Mouse (Mus musculus): ENCODE data around the gene Bglap. TPM values are rescaled to one million over a fixed set of nuclear protein-coding genes. Genes with fewer than 3 reads are reported as not detected.

Bglap gene
- not detected for polyA plus RNA-seq (2015; fragmentation: Illumina TruSeq; extraction: RNeasy Lipid Tissue Mini Kit (QIAGEN cat#74804); ENCODE audit: low read depth, low replicate concordance)

GRCm38 (mm10) chr3:88384364-88384763, at the start of gene Bglap:
TSS of gene Bglap (minus strand) at chr3:88384464.

GRCm38 (mm10) chr3:88424605-88425329, 40.5 kb upstream of the Bglap start, which contains the start of gene Slc25a44:
TSS of gene Slc25a44 (minus strand) at chr3:88425139.

GRCm38 (mm10) chr3:88409741-88410644, 25.7 kb upstream of the Bglap start, which contains the start of gene Pmf1:
TSS of gene Pmf1 (minus strand) at chr3:88410331.

DNA sequence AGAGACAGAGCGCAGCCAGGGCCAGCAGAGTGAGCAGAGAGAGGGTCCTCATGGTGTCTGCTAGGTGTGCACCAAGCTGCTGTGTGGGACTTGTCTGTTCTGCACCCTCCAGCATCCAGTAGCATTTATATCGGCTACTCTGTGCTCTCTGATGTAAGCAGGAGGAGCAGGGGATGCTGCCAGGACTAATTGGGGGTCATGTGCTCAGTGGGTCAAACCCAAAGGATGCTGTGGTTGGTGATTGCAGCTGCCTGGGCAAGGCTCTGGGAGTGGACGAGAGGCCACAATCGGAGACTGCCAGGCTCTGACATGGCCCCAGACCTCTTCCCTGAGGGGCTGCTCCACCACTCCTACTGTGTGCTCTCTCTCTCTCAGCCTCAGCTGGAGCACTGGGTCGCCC, 5.7 kb downstream of the Bglap start, which contains the start of gene Bglap2:
TSS of gene Bglap2 (minus strand) at position 101 of the 400 bp plus-strand sequence.

GRCm38 (mm10) chr3:88372643-88373042, 11.6 kb downstream of the Bglap start, which contains the start of gene Bglap3:
TSS of gene Bglap3 (minus strand) at chr3:88372743.

DNA sequence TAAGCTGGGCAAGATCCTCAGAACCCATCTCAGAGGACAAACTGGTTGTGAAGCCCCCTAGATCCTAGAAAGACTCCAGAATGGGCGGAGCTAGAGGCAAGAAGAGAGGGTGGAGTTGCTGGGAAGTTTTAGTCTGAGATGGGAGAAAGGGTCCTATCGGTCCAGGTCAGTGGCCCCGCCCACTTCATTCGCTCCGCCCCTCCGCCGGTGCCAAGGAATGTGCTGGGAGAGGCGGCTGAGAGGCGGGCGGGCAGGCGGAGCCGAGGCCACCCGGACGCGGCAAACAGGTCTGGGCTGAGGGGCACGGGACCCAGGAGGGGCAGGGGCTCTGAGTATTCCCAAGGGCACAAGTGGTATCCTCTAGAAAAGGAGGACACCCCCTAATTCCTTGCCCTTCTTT, 19.9 kb downstream of the Bglap start, which contains the start of gene Paqr6:
TSS of gene Paqr6 (plus strand) at position 248 of the 400 bp plus-strand sequence.

DNA sequence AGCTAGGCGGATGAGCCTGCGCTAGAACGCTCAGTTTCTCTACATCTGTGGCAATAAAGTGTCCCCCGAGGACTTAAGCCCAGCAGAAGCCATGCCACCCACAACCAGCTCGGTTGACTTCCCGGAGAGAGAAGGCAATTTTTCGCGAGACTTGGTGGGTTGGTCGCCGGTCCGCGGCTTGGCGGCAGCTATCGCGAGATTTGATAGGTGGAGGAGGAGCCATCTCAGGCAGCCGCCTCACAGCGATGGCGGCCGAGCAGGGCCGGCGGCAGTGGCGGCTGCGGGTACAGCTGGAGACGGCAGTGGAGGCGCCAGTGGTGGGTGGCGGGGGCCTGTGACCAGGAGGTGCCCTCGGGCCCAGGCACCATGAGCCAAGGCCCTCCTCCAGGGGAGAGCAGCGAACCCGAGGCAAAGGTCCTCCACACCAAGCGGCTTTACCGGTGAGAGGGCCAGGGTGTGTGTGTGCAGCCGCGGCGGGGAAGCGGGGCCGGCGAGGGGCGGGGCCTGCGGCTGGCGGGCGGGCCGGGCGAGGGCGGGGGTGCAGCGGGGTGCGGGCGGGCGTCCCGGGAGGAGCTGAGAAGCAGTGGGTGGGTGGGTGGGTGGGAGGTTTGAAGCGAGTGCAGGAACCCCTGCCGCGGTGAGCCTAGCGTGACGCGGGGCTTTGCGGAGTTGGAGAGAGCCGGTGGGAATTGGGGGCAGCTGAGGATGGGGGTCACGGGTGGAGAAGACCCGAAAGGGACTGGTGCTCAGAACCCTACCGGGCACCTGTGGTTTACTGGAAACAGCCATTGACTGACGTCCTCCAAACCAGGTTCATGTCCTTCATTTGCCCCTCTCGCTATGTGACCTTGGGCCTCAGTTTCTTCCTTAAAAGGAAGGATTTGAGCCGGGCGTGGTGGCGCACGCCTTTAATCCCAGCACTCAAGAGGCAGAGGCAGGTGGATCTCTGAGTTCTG, 47.9 kb downstream of the Bglap start, which contains the start of the genes Tmem79 and Smg5:
TSS of gene Tmem79 (minus strand) at position 91 of the 956 bp plus-strand sequence.
TSS of gene Smg5 (plus strand) at position 203 of the 956 bp plus-strand sequence.

Other genes with a start within 250 kb of the Bglap start
- gene Mef2d, start 242.1 kb downstream of the Bglap start, polyA plus RNA-seq (2015; fragmentation: Illumina TruSeq; extraction: RNeasy Lipid Tissue Mini Kit (QIAGEN cat#74804); ENCODE audit: low read depth, low replicate concordance): 113 TPM
- gene Rhbg, start 129.8 kb downstream of the Bglap start, polyA plus RNA-seq (2015; fragmentation: Illumina TruSeq; extraction: RNeasy Lipid Tissue Mini Kit (QIAGEN cat#74804); ENCODE audit: low read depth, low replicate concordance): not detected
- gene Gm38392, start 97.3 kb downstream of the Bglap start, polyA plus RNA-seq (2015; fragmentation: Illumina TruSeq; extraction: RNeasy Lipid Tissue Mini Kit (QIAGEN cat#74804); ENCODE audit: low read depth, low replicate concordance): not detected
- gene Tsacc, start 87.5 kb downstream of the Bglap start, polyA plus RNA-seq (2015; fragmentation: Illumina TruSeq; extraction: RNeasy Lipid Tissue Mini Kit (QIAGEN cat#74804); ENCODE audit: low read depth, low replicate concordance): 5.0 TPM
- gene Cct3, start 87.3 kb downstream of the Bglap start, polyA plus RNA-seq (2015; fragmentation: Illumina TruSeq; extraction: RNeasy Lipid Tissue Mini Kit (QIAGEN cat#74804); ENCODE audit: low read depth, low replicate concordance): 201 TPM
- gene Glmp, start 59.4 kb downstream of the Bglap start, polyA plus RNA-seq (2015; fragmentation: Illumina TruSeq; extraction: RNeasy Lipid Tissue Mini Kit (QIAGEN cat#74804); ENCODE audit: low read depth, low replicate concordance): 103 TPM
- 0.67 TPM for gene Tmem79, start 48.3 kb downstream of the Bglap start, polyA plus RNA-seq (2015; fragmentation: Illumina TruSeq; extraction: RNeasy Lipid Tissue Mini Kit (QIAGEN cat#74804); ENCODE audit: low read depth, low replicate concordance)
- 60.0 TPM for gene Smg5, start 48.2 kb downstream of the Bglap start, polyA plus RNA-seq (2015; fragmentation: Illumina TruSeq; extraction: RNeasy Lipid Tissue Mini Kit (QIAGEN cat#74804); ENCODE audit: low read depth, low replicate concordance)
- gene Paqr6, start 19.9 kb downstream of the Bglap start, polyA plus RNA-seq (2015; fragmentation: Illumina TruSeq; extraction: RNeasy Lipid Tissue Mini Kit (QIAGEN cat#74804); ENCODE audit: low read depth, low replicate concordance): 14.8 TPM
- gene Bglap3, start 11.7 kb downstream of the Bglap start, polyA plus RNA-seq (2015; fragmentation: Illumina TruSeq; extraction: RNeasy Lipid Tissue Mini Kit (QIAGEN cat#74804); ENCODE audit: low read depth, low replicate concordance): 0.67 TPM
- gene Bglap2, start 5.8 kb downstream of the Bglap start, polyA plus RNA-seq (2015; fragmentation: Illumina TruSeq; extraction: RNeasy Lipid Tissue Mini Kit (QIAGEN cat#74804); ENCODE audit: low read depth, low replicate concordance): not detected
- gene Pmf1, start 25.9 kb upstream of the Bglap start, polyA plus RNA-seq (2015; fragmentation: Illumina TruSeq; extraction: RNeasy Lipid Tissue Mini Kit (QIAGEN cat#74804); ENCODE audit: low read depth, low replicate concordance): 10.5 TPM
- 56.1 TPM for gene Slc25a44, start 40.7 kb upstream of the Bglap start, polyA plus RNA-seq (2015; fragmentation: Illumina TruSeq; extraction: RNeasy Lipid Tissue Mini Kit (QIAGEN cat#74804); ENCODE audit: low read depth, low replicate concordance)
- gene Sema4a, start 76.7 kb upstream of the Bglap start, polyA plus RNA-seq (2015; fragmentation: Illumina TruSeq; extraction: RNeasy Lipid Tissue Mini Kit (QIAGEN cat#74804); ENCODE audit: low read depth, low replicate concordance): 41.2 TPM
- gene Lmna, start 125.5 kb upstream of the Bglap start, polyA plus RNA-seq (2015; fragmentation: Illumina TruSeq; extraction: RNeasy Lipid Tissue Mini Kit (QIAGEN cat#74804); ENCODE audit: low read depth, low replicate concordance): 42.8 TPM
- gene Mex3a, start 147.9 kb upstream of the Bglap start, polyA plus RNA-seq (2015; fragmentation: Illumina TruSeq; extraction: RNeasy Lipid Tissue Mini Kit (QIAGEN cat#74804); ENCODE audit: low read depth, low replicate concordance): 1.5 TPM
- not detected for gene Rab25, start 163.8 kb upstream of the Bglap start, polyA plus RNA-seq (2015; fragmentation: Illumina TruSeq; extraction: RNeasy Lipid Tissue Mini Kit (QIAGEN cat#74804); ENCODE audit: low read depth, low replicate concordance)
- 129 TPM for gene Lamtor2, start 168.6 kb upstream of the Bglap start, polyA plus RNA-seq (2015; fragmentation: Illumina TruSeq; extraction: RNeasy Lipid Tissue Mini Kit (QIAGEN cat#74804); ENCODE audit: low read depth, low replicate concordance)
- gene Ubqln4, start 169.3 kb upstream of the Bglap start, polyA plus RNA-seq (2015; fragmentation: Illumina TruSeq; extraction: RNeasy Lipid Tissue Mini Kit (QIAGEN cat#74804); ENCODE audit: low read depth, low replicate concordance): 104 TPM
- 126 TPM for gene Ssr2, start 191.4 kb upstream of the Bglap start, polyA plus RNA-seq (2015; fragmentation: Illumina TruSeq; extraction: RNeasy Lipid Tissue Mini Kit (QIAGEN cat#74804); ENCODE audit: low read depth, low replicate concordance)
- gene Arhgef2, start 221.5 kb upstream of the Bglap start, polyA plus RNA-seq (2015; fragmentation: Illumina TruSeq; extraction: RNeasy Lipid Tissue Mini Kit (QIAGEN cat#74804); ENCODE audit: low read depth, low replicate concordance): 156 TPM